ENCODE assay signal across 16 mouse cellular contexts in genomic region chr9:21625342-21626339, GRCm38 (mm10). TPM values are rescaled to one million over a fixed set of nuclear protein-coding genes. Genes with fewer than 3 reads are reported as not detected.
DNase-seq lines count a peak whose midpoint lies in the region; ATAC-seq and TF ChIP-seq lines count a peak whose summit lies in the region.
"Had no signal": no experiment of that assay in that cellular context is flagged by ENCODE, and none has a peak within 500 bp of the region (broad histone marks: within the 10 kb centered on the region; RNA-seq: fewer than 3 reads in every experiment).

No protein-coding gene starts in this region.

- 78% methylated on average over 9 of the region's 10 CpGs for WGBS in liver, postnatal 0 days (ENCODE audit: insufficient replicate concordance)
- 89% methylated on average over 10 of the region's 10 CpGs for WGBS in liver, embryonic 11.5 days

- intact Hi-C loops in left cerebral cortex, adult 2 months (cut with DNase I) = no loop called here

- H3K9me3 ChIP-seq in liver, postnatal 0 days (ENCODE audit: low read length) = no peaks in the 10 kb centered on the region
- no peaks in the 10 kb centered on the region for H3K9me3 ChIP-seq in liver, embryonic 11.5 days (ENCODE audit: control insufficient read depth, low read length)
- no peaks in the 10 kb centered on the region for H3K9me3 ChIP-seq in ES-E14 (ENCODE audit: control insufficient read depth, insufficient read depth, low read depth, low read length)
- H3K9me3 ChIP-seq: embryonic facial prominence, embryonic 13.5 days; limb, embryonic 10.5 days; liver, embryonic 13.5 days had no signal

- H3K36me3 ChIP-seq in liver, postnatal 0 days (replicated peaks; ENCODE audit: insufficient read depth, low read length) = no peaks in the 10 kb centered on the region
- H3K36me3 ChIP-seq in liver, embryonic 11.5 days (ENCODE audit: control insufficient read depth, insufficient read depth, low read length) = no peaks in the 10 kb centered on the region
- H3K36me3 ChIP-seq in ES-E14 (ENCODE audit: control insufficient read depth, insufficient read depth, low read length, poor library complexity, severe bottlenecking) = no peaks in the 10 kb centered on the region

- in situ Hi-C loops in ES-E14 (cut with MboI; ENCODE audit: low sequenced_read_pairs in 2 of 2, unreplicated experiment in 2 of 2) = no loop called here

- H3K4me2 ChIP-seq in liver, postnatal 0 days (ENCODE audit: low read depth, low read length) = no peak overlapping the region
- H3K4me2 ChIP-seq in liver, embryonic 11.5 days = no peak overlapping the region
- H3K4me2 ChIP-seq: embryonic facial prominence, embryonic 13.5 days; liver, embryonic 13.5 days; midbrain, embryonic 11.5 days had no signal

- peaks cover 4% of the 10 kb centered on the region; the same call in 1 of the 2 replicates for H3K4me1 ChIP-seq in liver, postnatal 0 days (ENCODE audit: insufficient read depth)
- no peaks in the 10 kb centered on the region for H3K4me1 ChIP-seq in liver, embryonic 11.5 days (replicated peaks; ENCODE audit: control insufficient read depth, insufficient read depth, low read length)
- no peaks in the 10 kb centered on the region; a peak in 1 of 4 replicates for H3K4me1 ChIP-seq in ES-E14 (ENCODE audit: control insufficient read depth in 2 of 2, insufficient read depth in 2 of 2, low read length in 2 of 2, poor library complexity in 1 of 2)
- H3K4me1 ChIP-seq: embryonic facial prominence, embryonic 13.5 days; limb, embryonic 10.5 days had no signal

- TF ChIP-seq EP300 in liver, postnatal 0 days (IDR thresholded peaks at IDR 0.05; ENCODE audit: low read depth) = 0 out of 2 replicates have a peak, but pooled peaks have one; percentile 66

- peak overlapping the region; percentile 77 for H3K27ac ChIP-seq in liver, postnatal 0 days (ENCODE audit: low read depth)
- H3K27ac ChIP-seq in liver, embryonic 11.5 days (ENCODE audit: low read depth, low read length) = no peak overlapping the region
- H3K27ac ChIP-seq in ES-E14 (ENCODE audit: insufficient read depth, low read depth, low read length, poor library complexity, severe bottlenecking) = no peak overlapping the region
- H3K27ac ChIP-seq in left cerebral cortex, adult 2 months = no peak overlapping the region
- H3K27ac ChIP-seq: embryonic facial prominence, embryonic 13.5 days; heart, adult 2 months; hindbrain, postnatal 0 days; limb, embryonic 10.5 days had no signal

- H3K9ac ChIP-seq in liver, postnatal 0 days (replicated peaks) = no peak overlapping the region
- no peak overlapping the region for H3K9ac ChIP-seq in liver, embryonic 11.5 days (ENCODE audit: low read depth, low read length)
- no peak overlapping the region for H3K9ac ChIP-seq in ES-E14 (ENCODE audit: insufficient read depth, low read depth, low read length, poor library complexity, severe bottlenecking)
- H3K9ac ChIP-seq: embryonic facial prominence, embryonic 13.5 days; liver, embryonic 13.5 days had no signal

- TF ChIP-seq CTCF in liver, postnatal 0 days (IDR thresholded peaks at IDR 0.05; ENCODE audit: low read depth) = no peak
- TF ChIP-seq CTCF in left cerebral cortex, adult 2 months (IDR thresholded peaks at IDR 0.05) = no peak

- DNase-seq in liver, postnatal 0 days = peak; percentile 31
- DNase-seq in liver, embryonic 11.5 days (ENCODE audit: low spot score) = no peak
- no peak for DNase-seq in ES-E14 (ENCODE audit: low read depth, low spot score)
- DNase-seq in thymus, postnatal 25 days = peak; percentile 71
- DNase-seq in frontal cortex, postnatal 10 days (ENCODE audit: low spot score in 2 of 2) = no peak
- DNase-seq in left cerebral cortex, adult 2 months (ENCODE audit: extremely low spot score in 1 of 2, low spot score in 2 of 2) = no peak
- DNase-seq: cerebellum, postnatal 36 days; heart, adult 2 months; kidney, adult 9 months; liver, embryonic 13.5 days; right cerebral cortex, postnatal 14 days had no signal

- H3K27me3 ChIP-seq in liver, postnatal 0 days (ENCODE audit: insufficient read depth, low read length) = no peaks in the 10 kb centered on the region
- no peaks in the 10 kb centered on the region for H3K27me3 ChIP-seq in liver, embryonic 11.5 days (replicated peaks; ENCODE audit: control insufficient read depth, insufficient read depth, low read length)
- H3K27me3 ChIP-seq: embryonic facial prominence, embryonic 13.5 days; liver, embryonic 13.5 days had no signal

- ATAC-seq in liver, postnatal 0 days = peak; percentile 66
- ATAC-seq in liver, embryonic 11.5 days (replicated peaks; ENCODE audit: low FRiP score) = no peak
- ATAC-seq in neutrophil, adult 5-6 weeks (ENCODE audit: extremely low read depth, insufficient number of reproducible peaks, low FRiP score, poor library complexity, severe bottlenecking) = peak; percentile 84
- ATAC-seq: hindbrain, postnatal 0 days had no signal

- no peak overlapping the region for H3K4me3 ChIP-seq in liver, postnatal 0 days (ENCODE audit: low read depth, low read length)
- no peak overlapping the region for H3K4me3 ChIP-seq in liver, embryonic 11.5 days (ENCODE audit: low read depth, low read length)
- H3K4me3 ChIP-seq in ES-E14 (ENCODE audit: insufficient read depth in 1 of 2, low read depth in 1 of 2, low read length in 2 of 2, poor library complexity in 1 of 2, severe bottlenecking in 1 of 2) = no peak overlapping the region
- no peak overlapping the region for H3K4me3 ChIP-seq in left cerebral cortex, adult 2 months
- H3K4me3 ChIP-seq: embryonic facial prominence, embryonic 13.5 days; heart, adult 2 months; limb, embryonic 10.5 days; liver, embryonic 13.5 days had no signal

TF ChIP-seq in ES-E14, 5 proteins besides CTCF, POLR2A, EP300 and RAD21:
- TF ChIP-seq ZC3H11A (IDR thresholded peaks at IDR 0.05; ENCODE audit: borderline replicate concordance, low read depth, low read length) (no peak), ZNF384 (IDR thresholded peaks at IDR 0.05; ENCODE audit: low read depth, low read length) (peak; percentile 70)

RNA-seq across cellular contexts. Expression of gene Smarca4, which starts 9.7 kb away (rescaled TPM):
- polyA plus RNA-seq in liver, postnatal 0 days (2015; fragmentation: Nextera tagmentation; extraction: Ambion mirVana) = 12.8 and 14.3 TPM in 2 replicates
- 86.1 and 86.6 TPM in 2 replicates for polyA plus RNA-seq in liver, embryonic 11.5 days (2014; fragmentation: Nextera tagmentation; extraction: Ambion mirVana)
- 104 and 122 TPM in 2 replicates for total RNA-seq in ES-E14 (2012; rRNA removed)
- total RNA-seq in neutrophil, adult 5-6 weeks (2017) = 70.4 and 71.1 TPM in 2 replicates
- total RNA-seq in left cerebral cortex, adult 2 months (2021) = 100 to 1,000 TPM; 117 to 124 TPM

RNA-seq across cellular contexts. Expression of gene Yipf2, which starts 33.0 kb away (rescaled TPM):
- polyA plus RNA-seq in liver, postnatal 0 days (2015; fragmentation: Nextera tagmentation; extraction: Ambion mirVana) = 7.8 and 8.5 TPM in 2 replicates
- 15.5 and 16.5 TPM in 2 replicates for polyA plus RNA-seq in liver, embryonic 11.5 days (2014; fragmentation: Nextera tagmentation; extraction: Ambion mirVana)
- total RNA-seq in ES-E14 (2012; rRNA removed) = 22.8 and 23.6 TPM in 2 replicates
- total RNA-seq in neutrophil, adult 5-6 weeks (2017) = 8.1 and 11.1 TPM in 2 replicates
- 10 to 100 TPM; 21.7 to 22.2 TPM for total RNA-seq in left cerebral cortex, adult 2 months (2021)

RNA-seq across cellular contexts. Expression of gene Timm29, which starts 33.1 kb away (rescaled TPM):
- 12.5 and 13.0 TPM in 2 replicates for polyA plus RNA-seq in liver, postnatal 0 days (2015; fragmentation: Nextera tagmentation; extraction: Ambion mirVana)
- 35.2 and 41.5 TPM in 2 replicates for polyA plus RNA-seq in liver, embryonic 11.5 days (2014; fragmentation: Nextera tagmentation; extraction: Ambion mirVana)
- total RNA-seq in ES-E14 (2012; rRNA removed) = 22.6 and 24.7 TPM in 2 replicates
- 23.7 and 28.5 TPM in 2 replicates for total RNA-seq in neutrophil, adult 5-6 weeks (2017)
- total RNA-seq in left cerebral cortex, adult 2 months (2021) = 10 to 100 TPM; 52.3 to 53.2 TPM

Comparison
In these comparisons a context has a peak if more than half of its experiments do, and no peak if none do; other contexts are left out.
1. DNase-seq: peak in liver, postnatal 0 days (single experiment) and thymus, postnatal 25 days (single experiment); none in liver, embryonic 11.5 days (single experiment), ES-E14 (single experiment), frontal cortex, postnatal 10 days (0 of 2) and left cerebral cortex, adult 2 months (0 of 2).